Mouse (Mus musculus) kidney, postnatal 25 days (tissue): ENCODE measurements around the gene Hist1h1d.

Experiments
- DNase-seq, 2 experiments: peaks; one replicate each; pipeline ENCODE4 v3.0.0; 2021; ENCODE audit warnings: mixed read lengths in 2 of 2

Gene Hist1h1d

GRCm38 (mm10) chr13:23592614-23593013 lies 39.6 kb downstream of the Hist1h1d start:
- DNase-seq, result no peak

- DNase-seq, result peak; percentile 12 to 54
Observed at GRCm38 (mm10) chr13:23593051-23593770, 40.1 kb downstream of the Hist1h1d start.

- no peak for DNase-seq
Observed at GRCm38 (mm10) chr13:23595185-23595584, 42.1 kb downstream of the Hist1h1d start.

- DNase-seq, result no peak
Observed at GRCm38 (mm10) chr13:23595622-23596372, 42.7 kb downstream of the Hist1h1d start.

- peak; percentile 73 to 84 for DNase-seq
Observed at GRCm38 (mm10) chr13:23597957-23598356, 44.9 kb downstream of the Hist1h1d start.

GRCm38 (mm10) chr13:23603182-23603699 lies 50.2 kb downstream of the Hist1h1d start:
- no peak for DNase-seq

GRCm38 (mm10) chr13:23604452-23604851 lies 51.4 kb downstream of the Hist1h1d start:
- no peak for DNase-seq

GRCm38 (mm10) chr13:23605052-23605451 lies 52.0 kb downstream of the Hist1h1d start:
- no peak for DNase-seq

- no peak for DNase-seq
Observed at GRCm38 (mm10) chr13:23609209-23609608, 56.1 kb downstream of the Hist1h1d start.

- DNase-seq, result no peak
Observed at GRCm38 (mm10) chr13:23609844-23610243, 56.8 kb downstream of the Hist1h1d start.
